Mouse (Mus musculus) adrenal gland, postnatal 25 days (tissue): ENCODE measurements around the gene Ap3d1. TPM values are rescaled to one million over a fixed set of nuclear protein-coding genes. Genes with fewer than 3 reads are reported as not detected.

Source experiments
- DNase-seq: peaks from one replicate; pipeline ENCODE4 v3.0.0; 2021; ENCODE audit warnings: mixed read lengths
- total RNA-seq: library from RNA; stranded (reverse); gene quantifications from 2 replicates; pipeline ENCODE4 v1.2.3, GENCODE M21; 2021

Gene Ap3d1
- total RNA-seq, 1 experiment from 2014 or later: 94.4 TPM

DNA sequence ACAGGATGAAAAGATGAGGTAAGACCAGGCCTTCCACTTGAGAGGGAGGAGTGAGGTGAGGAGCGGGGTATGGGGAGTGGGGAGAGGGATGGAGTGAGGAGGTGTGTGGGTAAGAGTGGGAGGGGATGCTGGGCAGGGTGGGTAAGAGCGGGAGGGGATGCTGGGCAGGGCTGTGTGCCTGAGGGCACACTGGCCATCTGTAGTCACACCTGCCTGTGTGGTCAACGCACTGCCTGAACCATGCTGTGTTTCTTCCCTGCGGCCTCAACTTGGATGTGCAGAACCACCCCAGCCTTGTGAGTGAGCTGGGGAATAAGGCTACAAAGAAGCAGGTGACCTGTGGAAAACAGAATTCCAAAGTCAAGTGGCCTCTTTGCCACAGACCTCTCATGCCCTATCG, 37.6 kb downstream of the Ap3d1 start:
- no peak for DNase-seq

DNA sequence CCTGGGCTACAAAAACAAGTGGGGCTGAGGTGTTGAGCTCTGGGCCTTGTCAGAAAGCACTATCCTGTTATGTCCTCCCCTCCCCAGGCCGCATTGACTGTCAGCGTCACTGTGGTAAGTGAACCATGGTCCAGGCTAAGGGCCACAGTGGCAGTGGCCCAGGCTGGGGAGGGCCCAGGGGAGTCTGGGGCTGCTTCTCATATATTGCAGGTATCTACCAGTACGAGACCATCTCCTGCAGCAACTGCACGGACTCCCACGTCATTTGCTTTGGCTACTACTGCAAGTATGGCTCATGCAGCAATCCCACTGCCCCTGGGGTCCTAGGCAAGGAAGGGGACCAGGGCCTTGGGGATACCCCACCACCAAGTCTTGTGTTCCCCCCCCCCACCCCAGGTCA, 38.4 kb downstream of the Ap3d1 start:
- no peak for DNase-seq

DNA sequence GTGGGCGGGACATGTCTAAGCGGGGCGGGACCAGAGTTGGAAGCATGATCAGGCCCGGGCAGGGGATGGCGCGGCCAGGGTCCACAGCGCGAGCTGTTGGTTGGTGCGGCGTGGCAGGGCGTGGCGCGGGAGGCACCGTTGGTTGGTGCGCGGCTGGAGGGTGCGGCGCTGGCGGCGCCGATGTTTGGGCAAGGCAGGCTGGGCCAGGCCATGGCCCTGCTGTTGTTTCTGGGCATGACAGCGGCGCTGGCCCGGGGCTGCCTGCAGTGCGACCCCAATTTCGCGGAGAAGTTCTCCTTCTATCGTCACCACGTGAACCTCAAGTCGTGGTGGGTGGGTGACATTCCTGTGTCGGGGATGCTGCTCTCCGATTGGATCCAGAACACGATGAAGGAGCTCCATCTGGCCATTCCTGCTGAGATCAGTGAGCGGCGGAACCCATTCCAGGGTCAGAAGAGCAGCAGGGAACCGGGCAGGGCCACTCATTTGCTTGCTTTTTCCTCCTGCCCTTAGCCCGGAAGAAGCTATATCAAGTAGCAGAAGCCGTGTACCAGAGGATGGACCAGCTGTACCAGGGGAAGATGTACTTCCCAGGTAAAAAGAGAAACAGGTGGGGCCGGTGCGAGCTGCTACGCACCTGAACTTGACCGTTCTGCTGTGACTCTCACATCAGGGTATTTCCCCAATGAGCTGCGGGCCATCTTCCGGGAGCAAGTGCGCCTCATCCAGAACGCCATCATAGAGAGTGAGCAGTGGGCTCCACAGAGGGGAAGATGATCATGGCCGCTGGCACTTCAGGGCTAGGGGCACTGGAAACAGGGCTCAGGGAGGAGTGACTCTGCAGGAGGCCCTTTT, 39.3 kb downstream of the Ap3d1 start:
- DNase-seq: peak; percentile 96

DNA sequence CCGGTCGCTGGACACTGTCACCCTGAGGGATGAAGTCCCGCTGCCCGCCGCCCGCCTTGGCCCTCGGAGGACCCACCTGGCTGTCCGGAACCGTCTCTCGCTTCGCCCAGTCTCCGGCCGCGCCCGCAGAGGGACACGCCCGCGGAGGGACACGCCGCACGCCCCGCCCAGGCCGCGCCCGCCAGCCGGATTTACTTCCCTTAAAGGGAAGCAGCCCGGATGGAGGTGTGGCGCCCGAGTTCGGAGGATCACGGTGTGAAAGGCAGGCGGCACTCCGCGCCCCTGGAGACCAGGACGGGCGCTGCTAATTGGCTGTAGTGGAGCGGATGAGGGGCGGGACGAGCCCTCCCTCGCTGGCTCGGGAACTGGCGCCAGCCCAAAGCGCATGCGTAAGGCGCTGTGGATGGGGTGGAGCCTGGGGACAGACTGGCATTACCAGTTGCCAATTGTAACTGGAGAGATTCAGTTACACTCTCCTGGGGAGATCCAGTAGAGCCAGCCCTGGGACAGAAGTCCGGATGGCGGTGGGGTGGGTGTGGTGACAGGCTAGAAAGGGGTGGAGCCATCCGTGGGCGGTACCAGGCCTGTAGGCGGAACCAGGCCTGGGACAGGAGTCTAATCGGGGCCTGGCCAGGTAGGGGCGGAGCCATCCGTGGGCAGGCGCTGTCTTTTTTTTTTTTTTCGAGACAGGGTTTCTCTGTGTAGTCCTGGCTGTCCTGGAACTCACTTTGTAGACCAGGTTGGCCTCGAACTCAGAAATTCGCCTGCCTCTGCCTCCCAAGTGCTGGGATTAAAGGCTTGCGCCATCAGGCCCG, 40.1 kb downstream of the Ap3d1 start, which contains the start of the genes Mob3a and Izumo4:
TSS of gene Mob3a (minus strand) at position 257 of the 815 bp plus-strand sequence.
TSS of gene Izumo4 (plus strand) at position 464 of the 815 bp plus-strand sequence.
- peak; percentile 98 for DNase-seq

DNA sequence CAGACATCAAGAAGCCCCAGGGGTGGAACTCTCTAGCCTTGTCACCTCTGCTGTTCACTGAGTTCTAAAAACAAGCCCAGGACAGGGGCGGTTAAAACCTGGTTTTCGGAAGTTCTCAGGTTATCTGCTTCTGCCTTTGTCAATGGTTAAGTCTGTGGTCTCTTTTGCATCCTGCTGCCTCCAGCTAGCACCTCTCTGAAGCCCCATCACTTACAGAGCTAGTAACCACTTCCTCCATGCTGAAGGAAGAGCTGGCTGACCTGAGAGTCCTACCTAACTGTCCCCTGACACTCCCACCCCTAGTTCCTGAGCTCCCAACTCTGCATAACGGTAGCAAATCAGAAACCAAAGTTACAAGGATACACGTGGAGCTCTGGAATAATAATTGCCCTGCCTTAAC, 41.3 kb downstream of the Ap3d1 start:
- DNase-seq: no peak

DNA sequence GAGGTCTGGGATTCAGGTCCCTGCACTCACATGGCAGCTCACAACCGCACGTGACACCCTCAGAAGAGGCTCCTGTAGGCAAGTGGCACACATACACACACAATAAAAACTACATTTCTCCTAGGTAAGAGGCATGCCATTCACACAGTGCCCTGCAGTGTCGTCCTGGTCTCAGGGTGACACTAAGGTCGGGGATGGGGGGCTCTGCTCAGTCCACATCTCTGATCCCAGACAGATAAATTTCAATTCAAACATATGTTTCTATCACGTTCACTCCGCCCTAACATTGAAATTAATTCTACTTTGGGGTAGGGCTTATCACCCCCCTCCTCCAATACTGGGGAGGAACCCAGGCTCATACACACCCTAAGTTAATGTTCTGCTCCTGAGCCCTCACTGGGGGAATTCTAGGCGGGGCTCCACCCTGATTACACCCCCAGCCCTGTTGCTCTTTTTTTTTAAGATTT, 42.0 kb downstream of the Ap3d1 start:
- no peak for DNase-seq

DNA sequence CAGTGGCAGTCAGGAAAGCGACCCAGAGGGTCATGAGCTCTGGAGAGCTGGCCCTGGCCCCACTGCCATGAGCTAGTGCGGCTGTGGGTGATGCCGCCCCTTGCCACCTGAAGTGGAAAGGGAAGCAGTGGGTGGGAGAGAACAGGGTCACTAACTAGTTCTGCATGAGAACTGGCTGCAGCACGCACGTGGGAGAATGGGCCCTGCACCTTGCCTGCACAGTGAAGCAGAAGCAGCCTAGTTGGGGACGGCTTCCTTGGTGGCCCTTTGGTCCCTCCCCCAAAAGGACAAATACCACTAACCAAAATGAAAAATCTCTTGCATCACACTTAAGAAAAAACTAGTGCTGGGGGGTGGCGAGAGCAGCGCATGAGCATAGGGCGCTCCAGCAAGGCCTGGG, 43.5 kb downstream of the Ap3d1 start:
- no peak for DNase-seq

DNA sequence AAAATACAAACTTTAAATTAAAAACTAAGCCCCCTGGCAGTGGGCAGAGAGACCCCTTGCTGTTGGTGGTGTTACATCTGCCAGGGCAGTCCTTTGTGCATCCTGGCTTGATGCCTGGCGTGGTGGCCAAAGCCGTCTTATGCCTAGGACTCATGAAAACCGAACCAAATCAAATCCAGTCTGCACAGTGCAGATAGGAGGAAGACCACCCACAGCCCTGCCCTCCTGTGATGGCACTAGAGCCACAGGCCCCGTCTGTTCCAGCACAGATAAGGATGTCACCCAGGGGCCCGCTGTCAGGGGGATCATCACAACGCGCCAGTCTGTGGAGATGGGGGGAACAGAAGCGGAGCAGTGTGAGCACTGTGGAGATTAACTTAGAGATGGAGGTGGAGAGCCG, 44.3 kb downstream of the Ap3d1 start:
- no peak for DNase-seq

DNA sequence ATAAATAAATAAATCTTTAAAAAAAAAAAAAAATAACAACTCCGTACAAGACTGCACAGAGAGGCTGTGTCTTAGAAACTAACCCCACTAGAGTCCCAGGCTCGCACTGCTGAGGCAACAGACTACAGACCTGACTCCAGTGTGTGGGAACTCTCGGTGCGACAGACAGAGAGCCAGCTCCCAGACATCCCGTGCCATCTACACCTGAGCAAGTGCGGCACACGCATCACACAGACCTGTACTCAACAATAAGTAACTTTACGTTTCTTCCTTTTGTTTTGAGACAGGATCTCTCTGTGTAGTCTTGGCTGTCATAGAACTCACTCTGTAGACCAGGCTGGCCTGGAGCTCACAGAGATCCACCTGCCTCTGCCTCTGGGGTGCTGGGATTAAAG, 44.7 kb downstream of the Ap3d1 start:
- no peak for DNase-seq

DNA sequence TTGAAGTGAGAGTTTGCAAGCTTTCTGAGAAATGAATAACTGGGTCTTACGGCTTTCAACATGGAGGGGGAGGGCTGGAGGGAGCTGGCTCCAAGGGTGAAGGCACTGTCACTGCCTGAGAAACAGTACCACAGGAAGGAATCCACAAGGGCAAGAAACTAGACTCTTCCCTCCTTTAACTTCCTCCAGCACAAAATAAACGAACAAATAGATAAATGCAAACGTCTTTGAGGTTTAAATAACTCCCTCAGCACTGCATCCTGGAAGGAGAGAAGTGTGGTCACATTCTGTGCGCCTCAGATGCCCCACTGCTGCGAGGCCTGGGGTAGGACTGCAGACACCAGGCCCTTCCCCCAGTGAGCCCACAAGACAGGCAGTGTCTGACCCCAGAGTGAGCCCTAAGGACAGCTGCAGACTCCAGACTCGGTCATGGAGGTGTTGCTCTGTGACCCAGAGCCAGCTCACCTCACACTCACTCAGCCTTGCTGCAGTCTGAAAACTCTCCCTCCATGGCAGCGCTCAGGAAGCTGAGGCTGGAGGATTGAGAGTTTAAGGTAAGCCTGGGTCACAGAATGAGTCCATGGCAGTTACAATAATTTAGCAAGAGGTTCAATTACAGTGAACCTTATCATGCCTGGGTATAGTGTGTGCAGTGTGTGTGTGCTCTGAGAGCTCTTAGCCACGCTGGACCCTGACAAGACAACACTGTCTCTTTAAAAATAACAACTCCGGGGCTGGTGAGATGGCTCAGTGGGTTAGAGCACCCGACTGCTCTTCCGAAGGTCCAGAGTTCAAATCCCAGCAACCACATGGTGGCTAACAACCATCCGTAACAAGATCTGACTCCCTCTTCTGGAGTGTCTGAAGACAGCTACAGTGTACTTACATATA, 45.3 kb downstream of the Ap3d1 start:
- DNase-seq: no peak

DNA sequence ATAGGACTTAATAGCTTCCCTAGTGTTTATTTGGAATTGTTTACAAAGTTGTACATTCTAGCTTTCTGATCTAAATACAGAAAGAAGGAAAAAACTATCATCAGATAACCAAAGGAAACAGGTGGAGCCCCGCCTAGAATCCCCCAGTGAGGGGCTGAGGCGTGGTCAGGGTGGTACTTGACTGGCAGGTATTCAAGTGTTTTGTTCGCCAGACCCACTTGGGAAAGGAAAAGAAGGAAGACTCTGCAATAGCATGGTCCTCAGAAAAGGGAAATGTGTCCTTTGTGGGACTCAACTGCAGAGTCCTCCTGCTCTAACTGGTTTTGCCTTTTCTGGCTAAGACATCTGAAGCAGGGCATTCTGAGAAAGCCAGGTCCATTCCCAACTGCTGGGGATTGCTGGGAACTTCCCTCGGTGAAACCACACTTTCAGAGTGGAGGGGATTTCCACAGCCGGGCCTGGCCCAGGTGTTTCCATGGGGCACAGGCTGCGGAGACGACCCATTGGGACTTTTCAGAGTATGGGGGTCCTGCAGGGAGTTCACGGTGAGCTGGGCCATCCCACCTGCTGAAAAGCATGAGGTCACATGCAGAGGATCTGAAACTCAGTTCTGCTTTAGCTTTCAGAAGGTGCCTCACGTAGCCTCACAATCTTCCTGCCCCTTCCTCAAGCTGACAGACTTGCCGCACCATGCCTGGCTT, 46.1 kb downstream of the Ap3d1 start:
- DNase-seq: no peak

DNA sequence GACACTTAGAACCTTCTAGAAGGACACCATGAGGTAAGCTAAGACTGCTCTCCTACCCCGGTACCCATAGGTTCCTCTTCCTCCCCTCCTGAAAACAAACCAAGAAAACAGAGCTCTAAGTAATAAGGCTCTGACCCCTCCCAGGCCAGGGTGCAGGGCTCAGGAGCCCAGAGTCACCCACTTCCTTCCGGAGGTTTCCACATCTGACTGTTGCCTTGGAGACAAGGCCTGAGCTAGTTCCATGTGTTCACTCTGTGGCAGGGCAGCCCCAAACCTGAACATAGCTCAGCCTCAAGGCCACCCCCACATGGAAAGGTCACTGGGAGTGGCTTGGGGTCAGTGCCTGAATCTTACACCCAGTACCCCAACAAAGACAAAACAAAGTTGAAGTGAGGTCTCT, 46.9 kb downstream of the Ap3d1 start:
- peak; percentile 31 for DNase-seq

DNA sequence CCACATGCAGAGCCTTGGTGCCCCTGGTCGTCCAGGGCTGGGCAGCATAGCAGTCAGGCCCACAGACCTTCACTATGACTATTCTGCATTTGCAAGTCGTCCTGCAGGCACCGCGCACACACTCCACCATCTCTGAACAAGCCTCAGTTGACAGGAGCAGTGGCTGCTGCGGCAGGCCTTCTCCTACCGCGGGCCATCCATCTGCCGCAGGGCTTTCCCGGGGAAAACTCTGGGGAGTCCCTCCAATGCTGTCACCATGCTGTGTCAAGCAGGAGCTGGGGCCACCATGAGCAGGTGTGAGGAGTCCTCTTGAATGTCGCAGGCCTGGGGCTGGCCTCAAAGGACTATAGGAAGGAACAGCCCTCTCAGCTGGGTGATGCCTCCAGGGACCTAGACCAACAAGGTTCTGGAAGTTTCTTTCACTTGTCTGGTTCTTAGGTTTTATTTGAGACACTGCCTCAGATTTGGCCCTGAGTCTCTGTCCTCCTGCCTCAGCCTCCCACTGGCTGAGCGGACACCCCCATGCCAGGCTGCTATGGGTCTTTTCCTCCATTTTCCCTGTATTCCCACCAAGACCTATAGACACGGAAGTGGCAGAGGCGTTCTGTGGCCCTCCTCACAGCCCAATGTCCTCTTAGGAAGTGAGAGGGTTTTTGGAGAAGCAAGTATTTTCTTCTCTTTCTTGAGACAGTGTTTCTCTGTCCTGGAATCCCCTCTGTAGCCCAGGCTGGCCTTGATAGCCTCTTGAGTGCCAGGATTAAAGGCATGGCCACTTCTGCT, 47.7 kb downstream of the Ap3d1 start:
- no peak for DNase-seq

DNA sequence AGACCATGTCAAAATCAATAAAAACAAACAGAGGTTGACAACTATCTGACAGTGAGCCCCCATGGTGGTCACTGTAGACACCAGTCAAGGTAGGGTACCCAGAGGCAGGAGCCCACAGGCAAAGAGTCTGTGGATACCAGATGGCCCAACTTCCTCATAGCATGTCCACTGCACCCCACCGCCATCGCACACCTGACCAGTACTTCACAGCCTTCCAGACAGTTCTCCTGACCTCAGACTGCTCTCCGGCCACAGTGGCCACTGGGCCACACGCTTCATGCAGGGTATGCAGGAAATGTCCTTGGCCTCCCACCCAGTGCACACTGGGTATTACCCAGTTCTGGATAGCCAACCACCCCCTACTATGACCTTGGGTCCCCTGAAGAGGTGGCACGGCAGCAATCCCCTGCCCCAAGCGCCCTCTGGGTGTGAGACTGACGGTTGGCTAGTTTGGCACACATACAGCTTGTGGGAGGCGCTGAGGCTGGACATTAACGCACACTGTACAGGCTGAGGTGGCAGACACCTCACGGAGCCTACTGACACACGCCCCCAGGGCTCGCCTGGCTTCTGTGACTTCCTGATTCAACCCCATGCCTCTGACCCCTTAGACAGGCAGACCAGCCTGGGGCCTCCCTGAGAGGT, 48.5 kb downstream of the Ap3d1 start:
- DNase-seq: no peak

DNA sequence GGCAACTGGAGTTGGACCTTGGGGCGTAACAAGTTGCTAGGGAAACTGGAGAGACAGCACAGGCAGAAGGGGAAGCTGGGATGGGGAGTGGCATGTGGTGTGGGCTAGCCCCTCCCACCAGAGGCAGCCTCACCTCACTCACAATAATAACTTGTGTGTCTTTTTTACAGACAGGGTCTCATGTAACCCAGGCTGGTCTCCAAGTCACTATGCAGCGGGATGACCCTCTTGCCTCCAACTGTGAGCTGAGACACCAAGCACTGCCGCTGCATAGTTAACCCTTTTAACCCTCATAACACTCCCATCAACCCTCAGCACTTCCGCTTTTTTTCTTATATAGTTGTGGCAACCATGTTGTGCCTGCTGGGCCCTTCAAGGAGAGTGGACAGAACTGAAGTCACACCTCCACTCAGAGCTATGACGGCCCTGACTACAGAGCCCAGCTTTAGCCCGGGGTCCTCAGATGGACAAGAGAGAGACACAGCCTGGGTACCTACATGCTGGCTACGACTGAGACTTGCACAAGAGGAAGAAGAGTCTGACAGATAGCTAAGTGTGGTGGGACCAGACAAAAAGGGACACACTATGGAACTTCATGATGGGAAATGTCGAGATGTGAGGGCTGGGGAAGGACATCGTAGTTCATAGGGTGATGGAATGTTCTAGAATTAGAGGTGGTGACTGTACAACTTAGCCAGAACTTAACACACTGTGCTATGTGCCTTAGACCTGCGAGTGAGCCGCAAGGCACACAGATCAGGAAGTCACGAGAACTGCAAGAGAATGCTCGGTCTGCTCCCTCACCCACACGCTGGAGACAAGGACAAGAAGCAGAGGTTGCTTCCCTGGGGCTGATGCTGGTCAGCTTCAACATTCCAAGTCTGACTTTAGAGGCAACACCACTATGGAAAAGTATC, 49.6 kb downstream of the Ap3d1 start:
- no peak for DNase-seq

DNA sequence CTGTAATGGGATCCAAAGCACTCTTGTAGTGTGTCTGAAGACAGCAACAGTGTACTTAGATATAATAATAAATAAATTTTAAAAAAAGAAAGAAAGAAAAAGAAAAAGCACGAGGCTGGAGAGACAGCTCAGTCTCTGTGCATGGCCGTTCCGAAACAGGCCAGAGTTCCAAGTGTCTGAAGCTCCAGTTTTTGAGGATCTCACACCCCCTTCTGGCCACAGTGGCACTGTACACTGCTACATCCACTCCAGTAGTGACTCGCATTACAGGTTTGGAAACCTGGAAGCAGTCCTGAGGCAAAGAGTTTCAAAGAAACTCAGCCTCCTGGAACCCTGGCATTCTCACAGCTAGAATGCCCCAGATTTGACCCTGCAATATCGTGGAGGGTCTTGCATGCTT, 54.2 kb downstream of the Ap3d1 start:
- peak; percentile 63 for DNase-seq

DNA sequence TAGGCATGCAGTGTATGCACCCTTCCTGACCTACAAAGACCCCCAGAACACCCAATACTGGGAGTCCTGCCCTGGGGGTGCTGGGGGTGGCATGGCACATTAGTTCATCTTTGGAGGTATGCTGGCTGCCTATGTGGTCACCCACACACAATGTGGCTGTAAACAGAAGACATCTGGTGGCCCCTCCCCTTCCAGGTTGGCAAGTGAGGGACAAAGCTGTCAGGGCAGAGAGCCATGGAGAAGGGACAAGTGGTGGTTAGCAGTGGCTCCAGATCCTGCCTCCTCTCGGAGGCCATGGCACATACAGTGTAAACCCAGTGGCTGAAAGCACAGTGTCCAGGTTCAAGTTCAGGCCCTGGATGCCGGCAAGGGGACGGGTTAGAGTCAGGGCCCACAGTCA, 55.4 kb downstream of the Ap3d1 start:
- DNase-seq: no peak

DNA sequence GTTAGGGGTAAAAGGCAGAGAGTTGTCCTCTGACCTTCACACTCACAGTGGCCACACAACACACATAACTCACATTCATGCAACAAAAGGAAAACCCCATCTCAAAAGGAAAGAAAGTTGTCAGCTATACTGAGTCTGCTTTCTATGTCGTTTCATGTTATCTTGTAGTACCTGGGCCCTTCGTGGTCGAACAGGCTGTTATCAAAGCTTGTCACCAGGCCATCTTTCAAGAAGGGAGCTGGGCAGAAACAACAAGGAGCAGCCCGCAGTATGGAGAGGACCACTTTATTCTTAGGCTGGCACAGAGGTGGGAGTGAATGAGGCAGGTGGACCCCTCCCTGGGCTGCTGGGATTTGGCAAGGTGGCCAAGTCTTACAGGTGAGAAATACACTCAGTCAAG, 57.1 kb downstream of the Ap3d1 start:
- DNase-seq: no peak

DNA sequence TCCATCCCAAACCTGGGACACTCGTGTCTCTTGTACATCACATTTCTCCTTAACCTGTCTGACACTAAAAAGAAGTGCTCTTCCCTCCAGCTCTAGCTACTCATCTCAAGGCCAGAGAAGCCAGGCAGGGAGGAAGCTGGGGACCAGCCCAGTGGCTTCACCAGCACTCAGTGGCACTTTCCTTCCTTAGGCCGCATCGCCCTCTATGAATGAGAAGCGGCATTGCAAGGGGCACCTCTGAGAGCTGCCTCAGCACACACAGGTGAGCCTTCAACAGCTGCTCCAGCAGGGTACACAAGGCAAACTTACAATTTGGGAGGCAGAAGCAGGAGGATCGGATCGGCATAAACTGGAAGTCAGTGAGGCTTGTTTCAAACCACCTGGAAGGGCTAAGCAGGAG, 57.9 kb downstream of the Ap3d1 start:
- DNase-seq: peak; percentile 70
